In the genomic region with DNA sequence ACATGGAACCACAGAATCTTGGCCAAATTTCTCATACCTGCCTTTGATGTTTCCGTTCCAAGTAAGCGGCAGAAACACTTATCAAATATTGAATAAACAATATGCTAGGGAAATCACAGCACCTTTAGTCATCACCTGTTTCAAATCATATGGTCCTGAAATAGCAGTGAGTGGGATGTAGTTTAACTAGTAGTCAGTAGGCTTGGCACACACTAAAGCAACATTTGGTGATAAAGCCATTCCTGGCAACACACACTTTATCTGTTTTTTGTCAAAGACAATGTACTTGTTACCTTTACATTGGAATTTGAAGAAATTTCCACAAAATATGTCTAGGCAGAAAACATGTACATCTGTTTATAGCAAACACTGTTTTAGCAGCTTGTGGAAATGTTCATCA, we compare ENCODE assay signal across 28 mouse cellular contexts.
DNase-seq lines count a peak whose midpoint lies in the region; ATAC-seq and TF ChIP-seq lines count a peak whose summit lies in the region.
"Had no signal": no experiment of that assay in that cellular context is flagged by ENCODE, and none has a peak within 500 bp of the region (broad histone marks: within the 10 kb centered on the region; RNA-seq: fewer than 3 reads in every experiment).

No protein-coding gene starts in this region.

- 74% methylated on average over 2 of the region's 2 CpGs for WGBS in forebrain, embryonic 15.5 days
- WGBS in forebrain, embryonic 10.5 days = 96% methylated on average over 2 of the region's 2 CpGs

- H3K4me2 ChIP-seq in forebrain, embryonic 15.5 days (replicated peaks) = no peak overlapping the region
- H3K4me2 ChIP-seq: embryonic facial prominence, embryonic 12.5 days; embryonic facial prominence, embryonic 15.5 days; forebrain, embryonic 12.5 days; heart, embryonic 13.5 days; hindbrain, embryonic 14.5 days had no signal

- DNase-seq in cerebellum, adult 9-10 months = peak; percentile 13
- no peak for DNase-seq in cerebellum, postnatal 4 days (ENCODE audit: low spot score in 2 of 2)
- DNase-seq in forebrain, embryonic 10.5 days (ENCODE audit: extremely low spot score, low spot score) = no peak
- DNase-seq in layer of hippocampus, adult 9-10 months (ENCODE audit: low spot score) = peak; percentile 2
- no peak for DNase-seq in layer of hippocampus, adult 2 months (ENCODE audit: low spot score in 2 of 2)
- peak; percentile 18 for DNase-seq in telencephalon, adult 2 months (ENCODE audit: low read depth, low spot score)
- DNase-seq: adrenal gland, postnatal 10 days; adrenal gland, postnatal 36 days; B cell, adult 2 months; gastrocnemius, postnatal 10 days; gastrocnemius, postnatal 36 days; heart, adult 2 months; heart, postnatal 14 days; heart, postnatal 4 days; kidney, adult 18-20 months had no signal

- no peaks in the 10 kb centered on the region for H3K9me3 ChIP-seq in forebrain, embryonic 15.5 days
- H3K9me3 ChIP-seq in forebrain, embryonic 10.5 days = no peaks in the 10 kb centered on the region
- H3K9me3 ChIP-seq: embryonic facial prominence, embryonic 12.5 days; embryonic facial prominence, embryonic 15.5 days; forebrain, embryonic 12.5 days; G1E; heart, embryonic 10.5 days; heart, embryonic 13.5 days had no signal

- no peaks in the 10 kb centered on the region for H3K27me3 ChIP-seq in forebrain, embryonic 15.5 days
- H3K27me3 ChIP-seq in forebrain, embryonic 10.5 days (ENCODE audit: poor library complexity, severe bottlenecking) = no peaks in the 10 kb centered on the region
- H3K27me3 ChIP-seq: CH12.LX; embryonic facial prominence, embryonic 12.5 days; embryonic facial prominence, embryonic 15.5 days; forebrain, embryonic 12.5 days; heart, embryonic 13.5 days; Patski had no signal

- 0 out of 2 replicates have a peak, but pooled peaks have one; percentile 53 for ATAC-seq in forebrain, embryonic 15.5 days (replicated peaks)
- ATAC-seq: hindbrain, postnatal 0 days; inflammation-experienced regulatory T-cells, adult 6 months; intestine, embryonic 16.5 days; Patski had no signal

- no peaks in the 10 kb centered on the region for H3K36me3 ChIP-seq in forebrain, embryonic 15.5 days
- H3K36me3 ChIP-seq in forebrain, embryonic 10.5 days (replicated peaks) = no peaks in the 10 kb centered on the region
- H3K36me3 ChIP-seq: embryonic facial prominence, embryonic 12.5 days; embryonic facial prominence, embryonic 15.5 days; forebrain, embryonic 12.5 days; G1E; heart, embryonic 10.5 days; heart, embryonic 13.5 days had no signal

- no peak overlapping the region for H3K27ac ChIP-seq in forebrain, embryonic 15.5 days (replicated peaks)
- no peak overlapping the region for H3K27ac ChIP-seq in forebrain, embryonic 10.5 days
- no peak overlapping the region for H3K27ac ChIP-seq in layer of hippocampus, adult 2 months
- H3K27ac ChIP-seq: embryonic facial prominence, embryonic 12.5 days; embryonic facial prominence, embryonic 15.5 days; forebrain, embryonic 12.5 days; heart, adult 2 months; heart, embryonic 10.5 days; heart, embryonic 13.5 days; hindbrain, embryonic 14.5 days; hindbrain, postnatal 0 days had no signal

- no peaks in the 10 kb centered on the region for H3K4me1 ChIP-seq in forebrain, embryonic 15.5 days
- H3K4me1 ChIP-seq in forebrain, embryonic 10.5 days = no peaks in the 10 kb centered on the region
- H3K4me1 ChIP-seq: embryonic facial prominence, embryonic 12.5 days; embryonic facial prominence, embryonic 15.5 days; forebrain, embryonic 12.5 days; heart, embryonic 10.5 days; heart, embryonic 13.5 days had no signal

- TF ChIP-seq CTCF in layer of hippocampus, adult 2 months (conservative IDR thresholded peaks at IDR 0.05) = no peak

- no peak overlapping the region for H3K4me3 ChIP-seq in forebrain, embryonic 15.5 days
- H3K4me3 ChIP-seq in forebrain, embryonic 10.5 days = no peak overlapping the region
- no peak overlapping the region for H3K4me3 ChIP-seq in layer of hippocampus, adult 2 months
- H3K4me3 ChIP-seq: embryonic facial prominence, embryonic 12.5 days; embryonic facial prominence, embryonic 15.5 days; forebrain, embryonic 12.5 days; heart, adult 2 months; heart, embryonic 10.5 days; heart, embryonic 13.5 days had no signal

- H3K9ac ChIP-seq in forebrain, embryonic 15.5 days (replicated peaks) = no peak overlapping the region
- H3K9ac ChIP-seq: embryonic facial prominence, embryonic 12.5 days; embryonic facial prominence, embryonic 15.5 days; forebrain, embryonic 12.5 days; heart, embryonic 13.5 days; hindbrain, embryonic 14.5 days had no signal

Comparison
In these comparisons a context has a peak if more than half of its experiments do, and no peak if none do; other contexts are left out.
1. DNase-seq: peak in cerebellum, adult 9-10 months (single experiment), layer of hippocampus, adult 9-10 months (single experiment) and telencephalon, adult 2 months (single experiment); none in cerebellum, postnatal 4 days (0 of 2), forebrain, embryonic 10.5 days (single experiment) and layer of hippocampus, adult 2 months (0 of 2).